Mouse (Mus musculus) ovary, postnatal 14 days (tissue): ENCODE measurements at regions not wholly inside any gene's neighbourhood (a gene's known extent, or its start where the extent isn't known, plus 50 kb on each side); places are given as distances from the start of the nearest gene placed in this dataset.
"Not testable (repeated sequence)": the region's sequence is repeated elsewhere in the genome, so short reads cannot be mapped to it uniquely, and the experiment has no call there.

Source experiments
- DNase-seq: peaks from one replicate; pipeline ENCODE4 v3.0.0; 2022; ENCODE audit warnings: low spot score

DNA sequence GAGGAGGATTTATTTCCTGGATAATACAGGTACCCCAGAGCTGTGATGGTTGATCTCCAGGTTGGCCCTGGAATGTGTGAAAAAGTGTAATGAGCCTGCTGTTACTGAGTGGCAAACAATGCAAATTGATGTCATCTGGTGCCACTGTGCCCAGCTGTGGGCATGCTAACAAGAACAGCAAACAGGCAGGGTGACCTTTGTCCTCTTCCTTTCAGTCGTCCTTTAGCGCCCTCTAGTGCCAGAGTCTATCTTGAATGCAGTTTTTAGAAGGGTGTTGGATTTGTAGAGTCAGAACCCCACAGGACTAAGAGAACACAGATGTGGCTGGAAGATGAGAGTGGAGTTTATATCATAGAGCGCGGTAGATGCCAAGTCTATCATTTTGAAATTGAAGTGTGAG is 164.3 kb downstream of the Sdhaf3 start:
- peak; percentile 50 for DNase-seq

DNA sequence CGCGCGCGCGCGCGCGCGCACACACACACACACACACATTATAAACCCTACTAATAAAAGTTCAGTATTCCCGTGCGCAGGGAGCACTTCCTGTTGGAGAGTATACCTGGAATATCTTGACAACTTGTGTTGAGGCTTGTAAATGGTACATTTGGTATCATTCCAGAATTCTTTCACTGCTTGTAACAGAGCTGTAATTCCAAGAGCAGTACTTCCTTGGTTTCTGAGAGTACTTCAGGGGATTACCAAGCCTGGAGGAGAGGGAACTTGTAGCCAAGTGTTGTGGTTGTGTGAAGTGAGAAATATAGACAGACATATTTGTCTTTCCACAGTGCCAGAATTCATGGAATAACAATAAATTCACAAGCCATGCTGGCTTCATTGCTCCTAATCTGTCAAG is 177.2 kb downstream of the Sdhaf3 start:
- no peak for DNase-seq

DNA sequence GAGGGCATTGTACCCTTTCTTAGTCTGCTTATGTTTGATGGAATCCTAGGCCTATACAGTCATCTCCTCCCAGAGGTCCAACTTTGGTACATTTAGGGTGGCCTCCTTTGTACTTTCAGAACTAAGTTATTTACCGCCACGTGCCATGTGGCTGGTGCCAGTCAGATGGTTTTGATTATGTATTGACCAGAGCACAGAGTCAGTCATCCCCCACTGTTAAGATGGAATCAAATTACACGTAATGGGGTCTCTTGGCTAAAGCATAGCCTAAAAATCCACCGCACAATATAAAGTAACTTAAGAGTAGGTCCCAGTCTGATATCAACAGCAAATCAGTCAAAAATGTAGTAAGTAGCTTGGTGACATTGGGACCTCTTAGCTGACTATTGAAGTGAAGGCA is 178.3 kb downstream of the Sdhaf3 start:
- no peak for DNase-seq

DNA sequence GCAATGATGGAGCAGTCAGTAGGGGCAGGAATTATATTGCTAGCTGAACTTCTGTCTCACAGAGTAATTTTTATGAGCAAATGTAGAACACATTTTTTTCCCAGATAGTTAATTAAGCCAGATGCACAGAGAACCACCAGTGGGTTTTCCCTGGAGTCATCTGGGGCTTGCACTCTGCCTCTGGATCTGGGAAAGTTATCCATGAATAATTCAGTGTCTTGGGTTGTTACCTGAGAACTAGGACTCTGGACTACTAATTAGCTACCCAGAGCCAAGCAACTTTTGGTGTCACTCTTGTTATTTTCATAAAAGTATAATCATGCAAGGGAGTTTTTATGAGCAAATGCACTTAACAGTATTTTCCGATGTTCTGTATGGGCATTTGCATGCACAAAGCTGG is 179.1 kb downstream of the Sdhaf3 start:
- no peak for DNase-seq

DNA sequence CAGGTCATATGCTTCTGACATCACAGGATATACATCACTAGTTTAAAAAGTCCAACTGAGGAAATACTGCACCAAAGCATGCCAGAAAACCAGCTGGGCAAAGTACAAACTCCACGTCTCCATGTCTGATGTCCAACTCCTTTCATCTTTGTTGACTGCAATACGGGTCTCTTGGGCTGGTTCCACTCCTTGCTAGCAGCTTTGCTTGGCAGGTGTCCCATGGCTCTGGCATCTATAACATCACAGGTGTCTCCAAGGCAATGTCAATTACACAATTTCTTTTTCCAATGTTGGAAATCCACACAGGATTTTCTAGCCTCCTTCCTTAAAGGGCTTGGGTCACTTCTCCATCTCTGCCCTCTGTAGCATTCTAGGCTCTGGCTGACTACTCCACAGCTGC is 225.9 kb downstream of the Sdhaf3 start:
- no peak for DNase-seq

DNA sequence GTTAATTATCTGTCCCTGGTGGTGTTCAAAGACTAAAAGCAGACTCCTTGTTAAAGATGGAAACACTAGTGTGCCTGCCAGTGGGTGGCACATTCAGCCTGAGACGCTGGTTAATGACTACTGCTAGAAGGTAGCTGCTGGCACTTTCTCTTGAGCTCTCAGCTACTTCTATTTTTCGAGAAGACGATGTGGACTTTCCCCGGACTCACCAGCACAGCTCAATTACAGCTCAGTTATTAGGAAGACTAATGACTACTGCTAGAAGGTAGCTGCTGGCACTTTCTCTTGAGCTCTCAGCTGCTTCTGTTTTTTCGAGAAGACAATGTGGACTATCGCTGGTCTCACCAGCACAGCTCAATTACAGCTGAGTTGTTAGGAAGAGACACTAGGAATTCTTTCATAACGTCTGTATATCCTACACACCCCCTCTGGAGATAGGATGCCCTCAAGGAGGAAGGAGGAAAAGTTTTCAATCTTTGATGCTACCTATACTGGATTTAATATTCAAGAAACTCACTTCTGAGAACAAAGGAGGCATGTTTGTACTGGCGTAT is 243.3 kb downstream of the Sdhaf3 start:
- no peak for DNase-seq

DNA sequence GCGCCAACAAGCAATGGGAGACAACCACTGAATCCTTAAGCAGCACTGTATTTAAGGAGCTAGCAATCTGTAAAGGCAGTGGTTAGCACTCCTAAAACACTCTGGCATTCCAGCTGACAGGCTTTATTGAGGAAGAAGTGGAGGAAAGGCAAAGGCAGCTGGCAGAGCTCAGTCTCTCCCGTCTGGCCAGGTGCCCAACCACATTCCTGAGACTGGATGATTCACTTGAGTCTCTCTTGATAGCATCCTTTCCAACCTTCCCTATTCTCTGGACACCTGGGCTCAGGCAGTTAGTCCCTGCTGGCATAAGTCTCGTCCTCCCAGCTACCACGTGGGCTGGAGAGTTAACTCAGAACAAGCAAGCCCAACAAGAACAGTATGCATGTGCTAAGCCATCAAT is 260.1 kb downstream of the Sdhaf3 start:
- no peak for DNase-seq

DNA sequence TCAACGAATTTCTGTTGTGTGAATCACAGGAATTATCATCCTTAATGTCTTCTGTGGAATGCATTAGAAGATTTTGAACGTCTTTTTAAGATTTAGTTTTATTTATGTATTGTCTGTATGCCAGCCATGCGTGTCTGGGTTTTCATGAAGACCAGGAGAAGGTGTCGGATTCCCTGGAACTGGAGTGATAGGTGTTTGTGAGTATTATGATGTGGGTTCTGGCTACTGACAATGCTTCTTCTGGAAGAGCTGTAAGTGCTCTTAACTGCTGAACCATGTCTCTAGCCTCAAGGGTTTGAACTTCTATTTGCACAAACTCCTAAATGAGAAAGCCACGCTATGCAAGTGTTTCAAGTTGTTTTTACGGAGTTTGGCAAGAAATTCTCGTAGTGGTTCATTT is 296.5 kb downstream of the Sdhaf3 start:
- no peak for DNase-seq

DNA sequence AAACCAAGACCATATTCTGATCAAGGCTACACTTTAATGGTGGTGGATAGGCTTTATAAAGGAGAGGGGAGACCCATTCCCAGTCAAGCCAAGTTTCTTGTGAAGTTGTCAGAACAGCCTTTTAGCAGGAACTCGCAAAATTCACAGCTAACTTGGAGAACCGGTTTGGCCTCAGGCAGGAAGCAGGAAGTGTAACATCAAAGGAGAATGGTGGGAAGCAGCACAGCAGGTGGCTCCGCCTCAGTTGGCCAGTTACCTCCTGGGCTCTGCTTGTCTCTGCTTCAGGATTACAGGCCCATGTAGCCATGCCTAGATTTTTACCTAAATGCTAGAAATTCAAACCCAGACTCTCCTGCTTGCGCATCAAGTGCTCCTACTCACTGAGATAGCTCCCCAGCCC is 277.2 kb upstream of the Tac1 start:
- DNase-seq, result no peak

DNA sequence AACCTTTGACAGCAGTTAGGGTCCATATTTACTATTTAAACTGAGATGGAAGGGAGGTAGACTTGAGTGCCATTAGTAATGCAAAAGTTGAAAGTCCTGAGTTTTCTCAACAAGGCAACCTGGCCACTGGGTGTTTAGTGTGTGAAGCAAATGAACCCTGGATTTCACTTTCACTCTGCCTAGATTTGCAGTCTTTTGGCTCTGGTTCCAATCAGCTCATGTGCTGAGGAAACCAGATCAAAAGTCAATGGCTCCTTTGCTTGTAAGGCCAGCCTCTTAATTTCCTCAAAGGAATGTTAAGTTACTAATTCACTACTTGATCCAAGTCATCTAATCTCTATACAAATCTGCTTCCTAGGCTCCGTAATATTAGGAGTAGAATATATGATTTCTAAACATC is 247.7 kb upstream of the Tac1 start:
- DNase-seq, result no peak

DNA sequence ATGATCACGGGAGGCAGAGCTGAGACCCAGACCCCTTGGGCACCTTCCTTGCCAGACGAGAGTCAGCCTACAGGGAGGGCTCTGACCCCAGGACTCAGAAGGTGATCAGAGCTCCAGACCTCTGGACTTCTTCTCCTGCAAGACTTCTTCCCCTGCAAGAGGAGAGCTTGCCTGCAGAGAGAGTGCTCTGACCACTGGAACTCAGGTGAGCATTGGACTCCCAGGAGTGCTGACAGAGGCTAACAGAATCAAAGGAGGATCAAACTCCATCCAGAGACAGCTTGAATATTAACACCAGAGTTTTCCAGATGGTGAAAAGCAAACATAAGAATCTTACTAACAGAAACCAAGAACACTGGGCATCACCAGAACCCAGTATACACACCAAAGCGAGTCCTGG is 241.2 kb upstream of the Tac1 start:
- DNase-seq, result no peak

DNA sequence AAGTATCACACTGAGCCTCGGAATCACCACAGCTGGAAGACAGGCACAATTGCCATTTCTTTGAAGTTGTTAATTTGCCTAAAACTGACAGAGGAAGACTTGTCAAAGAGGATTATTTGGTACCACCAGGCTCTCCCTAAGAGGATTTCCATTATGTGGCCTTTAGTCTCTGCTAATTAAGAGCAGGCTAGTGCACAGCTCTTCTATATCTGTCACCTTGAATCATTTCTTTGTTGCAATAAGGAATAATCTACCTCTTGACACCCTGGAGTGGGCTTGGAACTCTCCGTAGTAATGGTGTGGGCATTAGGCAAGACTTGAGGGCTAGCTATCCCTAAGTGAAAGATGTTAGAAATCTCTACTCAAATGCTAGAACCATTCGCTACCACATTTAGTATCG is 227.7 kb upstream of the Tac1 start:
- DNase-seq, result no peak

DNA sequence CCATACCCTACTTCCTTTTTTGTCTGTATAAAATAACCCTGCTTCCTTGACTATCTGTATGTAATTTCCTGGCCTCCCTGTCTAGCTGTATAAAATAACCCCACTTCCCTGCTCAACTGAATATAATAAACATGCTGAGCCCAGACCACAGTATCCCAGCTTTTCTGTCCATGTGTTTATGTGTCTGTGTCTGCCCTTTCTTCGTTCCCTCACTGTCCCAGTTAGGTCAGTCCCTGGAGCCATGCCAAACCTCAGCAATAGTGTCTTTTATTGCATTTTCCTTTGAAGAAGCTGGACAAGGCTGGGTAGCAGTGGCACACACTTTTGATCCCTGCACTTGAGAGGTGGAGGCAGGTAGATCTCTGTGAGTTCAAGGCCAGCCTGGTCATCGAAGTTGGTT is 198.0 kb upstream of the Tac1 start:
- no peak for DNase-seq

DNA sequence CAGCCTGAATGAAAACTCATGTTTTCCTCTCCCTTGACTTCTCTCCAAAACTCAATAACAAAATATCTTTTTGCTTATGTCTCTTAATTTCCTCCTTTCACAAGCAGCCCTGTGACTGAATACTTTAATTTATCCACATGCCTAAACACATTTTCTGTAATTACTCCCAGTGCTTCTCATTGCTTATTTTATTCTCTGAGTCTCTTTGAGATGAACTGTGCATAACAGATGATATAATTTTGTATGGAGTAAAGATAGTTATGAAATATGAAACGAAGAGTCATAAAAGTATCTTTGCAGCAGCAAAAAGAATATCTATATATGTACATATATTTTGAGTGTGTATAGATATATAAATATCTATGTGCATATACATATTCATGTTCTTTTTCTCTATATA is 187.5 kb upstream of the Tac1 start:
- no peak for DNase-seq

DNA sequence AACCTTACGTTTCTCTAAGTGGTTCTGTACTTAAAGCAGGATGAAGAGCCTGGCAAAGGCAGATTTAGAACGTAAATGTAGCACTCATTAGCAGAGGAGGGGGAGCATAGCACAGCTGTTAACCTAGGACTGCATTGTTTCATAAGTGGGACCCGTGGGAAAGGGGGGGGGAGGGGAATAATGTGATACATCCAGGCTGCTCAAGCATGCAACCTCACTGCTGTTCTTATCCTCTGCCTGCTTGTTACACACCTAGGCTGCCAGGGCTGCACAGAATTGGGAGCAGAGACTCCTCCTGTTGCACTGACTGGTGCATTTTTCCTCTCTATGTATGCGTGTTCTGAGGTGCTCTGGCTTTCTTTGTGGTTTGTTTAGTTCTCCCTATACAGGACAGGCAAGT is 180.1 kb upstream of the Tac1 start:
- no peak for DNase-seq

DNA sequence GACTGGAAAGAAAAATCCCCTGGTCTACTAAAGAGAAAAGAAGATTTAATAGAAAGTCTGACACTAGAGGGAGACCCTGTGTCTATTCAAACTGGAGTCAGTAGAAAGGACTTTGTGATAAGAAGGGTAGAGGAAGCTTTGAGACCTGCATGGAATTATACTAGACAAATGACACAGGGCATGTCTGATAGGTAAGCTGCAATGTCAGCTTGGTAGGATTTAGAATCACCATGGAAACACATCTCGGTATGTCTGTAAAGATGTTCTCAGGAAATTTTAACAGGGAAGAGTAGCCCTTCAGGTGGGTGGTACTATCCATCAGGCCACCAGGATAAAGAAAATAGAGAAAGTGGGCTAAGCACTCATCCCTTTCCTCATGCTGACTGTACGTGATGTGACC is 178.8 kb upstream of the Tac1 start:
- DNase-seq, result no peak

DNA sequence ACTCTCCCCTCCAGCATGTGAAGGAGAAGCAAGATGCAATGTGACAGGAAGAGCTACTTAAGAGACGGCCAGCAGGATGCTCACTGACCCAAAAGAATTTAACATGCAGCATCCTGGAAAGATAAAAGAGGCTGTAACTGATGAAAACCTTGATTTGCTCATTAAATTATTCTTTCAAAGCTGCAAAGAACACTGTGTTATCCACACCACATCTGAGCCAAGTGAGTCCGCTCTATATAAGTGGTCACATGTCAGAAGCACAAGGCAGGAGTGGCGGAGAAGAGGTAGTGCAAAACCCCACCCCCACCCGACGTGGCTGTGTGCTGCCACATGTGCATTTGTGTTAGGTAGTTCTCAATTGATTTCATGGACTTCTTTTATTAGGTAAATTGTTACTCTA is 176.0 kb upstream of the Tac1 start:
- no peak for DNase-seq

DNA sequence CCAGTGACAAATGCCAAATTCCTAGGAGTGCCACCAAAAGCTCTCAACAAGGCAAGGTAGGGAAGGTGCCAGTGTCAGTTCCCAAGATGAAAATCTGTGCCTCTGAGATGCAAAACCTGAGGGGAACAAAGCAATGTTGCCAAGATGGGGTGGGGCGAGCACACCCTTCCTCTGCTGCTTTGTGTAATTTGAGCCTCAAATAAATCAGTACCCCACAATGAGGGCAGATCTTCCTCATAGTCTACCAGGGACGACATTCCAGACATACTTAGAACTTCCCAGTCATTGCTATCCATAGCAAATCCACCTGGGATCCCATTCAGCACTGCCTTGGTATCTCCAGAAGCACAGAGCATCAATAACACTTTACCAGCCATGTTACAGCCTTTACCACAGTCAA is 129.9 kb upstream of the Tac1 start:
- DNase-seq, result no peak

DNA sequence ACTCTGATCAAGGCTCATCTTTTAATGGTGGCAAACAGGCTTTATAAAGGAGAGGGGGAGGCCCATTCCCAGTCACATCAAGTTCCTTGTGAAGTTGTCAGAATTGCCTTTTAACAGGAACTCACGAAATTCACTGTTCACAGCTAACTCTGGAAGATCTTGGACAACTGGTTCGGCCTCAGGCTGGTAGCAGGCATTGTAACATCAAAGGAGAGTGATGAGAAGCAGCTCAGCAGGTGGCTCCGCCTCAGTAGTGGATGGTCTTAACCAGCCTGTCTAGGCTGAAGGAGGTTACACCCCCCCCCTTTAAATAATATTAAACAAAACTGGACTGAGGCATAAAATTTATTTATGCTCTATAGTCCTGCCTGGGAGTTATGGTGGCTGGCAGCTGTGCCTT is 113.0 kb upstream of the Tac1 start:
- DNase-seq, result no peak

DNA sequence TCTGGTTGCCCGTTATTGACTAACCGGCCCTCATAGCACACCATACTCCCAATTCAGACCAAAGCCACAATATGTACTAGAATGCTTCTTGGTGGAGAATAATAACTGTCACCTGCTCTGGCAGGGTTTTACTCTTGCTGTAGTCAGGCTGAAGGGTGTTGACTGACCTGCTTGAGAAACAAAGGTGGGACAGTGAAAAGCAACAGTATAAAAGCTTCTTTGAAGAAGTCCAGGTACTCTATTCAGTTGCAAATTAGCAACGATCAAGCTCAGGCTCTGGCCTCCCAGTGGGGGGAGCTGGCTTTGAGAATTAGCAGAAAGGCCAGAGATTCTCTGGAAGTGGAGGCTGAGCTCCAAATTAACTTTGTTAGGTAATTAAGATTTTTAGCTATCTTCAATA is 112.4 kb upstream of the Tac1 start:
- not testable (repeated sequence) for DNase-seq

DNA sequence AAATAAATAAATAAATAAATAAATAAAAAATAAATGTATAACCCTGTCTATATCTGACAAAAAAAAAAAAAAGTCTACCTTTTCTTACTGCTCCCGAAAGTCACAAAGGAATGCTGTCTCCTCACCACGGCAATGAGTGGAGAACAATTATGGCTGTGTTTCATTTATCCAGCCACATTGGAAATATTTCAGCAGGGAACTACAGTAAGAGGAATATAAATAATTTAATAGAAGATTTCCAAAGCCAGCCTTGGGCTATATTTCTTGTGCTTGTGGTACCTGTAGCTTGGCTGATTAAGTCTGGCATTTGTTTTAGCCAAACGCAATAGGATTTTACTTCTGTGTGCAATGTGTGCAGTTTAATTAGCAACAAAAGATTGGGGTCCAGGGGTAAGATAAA is 98.8 kb upstream of the Tac1 start:
- DNase-seq, result no peak

DNA sequence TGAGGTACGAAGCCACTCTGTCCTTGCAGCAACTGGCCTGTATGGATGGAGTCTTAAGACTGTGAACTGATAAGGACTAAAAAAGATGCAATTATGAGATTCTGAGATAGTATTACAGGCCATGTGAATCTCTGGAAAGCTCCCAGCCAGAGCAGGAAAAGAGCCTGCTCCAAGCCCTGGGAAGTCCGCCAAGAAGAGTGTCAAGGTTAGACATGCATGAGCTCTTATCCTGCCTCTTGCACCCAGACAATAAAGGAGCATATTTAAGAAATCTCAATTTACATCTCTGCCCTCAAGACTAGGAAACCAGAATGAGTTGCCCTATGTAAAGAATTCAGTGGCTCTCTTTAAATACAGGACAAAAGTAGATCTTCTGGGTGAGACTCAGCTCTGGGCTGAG is 90.8 kb upstream of the Tac1 start:
- no peak for DNase-seq

DNA sequence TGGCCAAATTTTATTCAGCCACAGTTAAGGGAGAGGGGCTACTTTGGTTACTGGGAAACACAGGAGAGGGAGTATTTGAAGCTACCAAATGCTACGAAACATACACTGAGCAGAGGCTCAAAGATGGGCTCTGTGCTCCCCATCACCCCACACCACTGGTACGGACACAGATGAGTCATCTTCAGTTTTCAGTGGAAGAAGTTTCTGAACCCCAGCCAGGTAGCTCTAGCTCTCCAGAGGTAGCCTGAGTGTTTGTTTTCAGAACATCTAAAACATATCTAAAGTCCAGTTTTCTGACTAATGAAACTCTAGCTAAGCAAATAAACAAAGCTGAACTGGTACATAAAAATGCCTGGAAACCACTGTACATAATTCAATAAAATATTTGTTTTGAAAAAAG is 90.3 kb upstream of the Tac1 start:
- no peak for DNase-seq

DNA sequence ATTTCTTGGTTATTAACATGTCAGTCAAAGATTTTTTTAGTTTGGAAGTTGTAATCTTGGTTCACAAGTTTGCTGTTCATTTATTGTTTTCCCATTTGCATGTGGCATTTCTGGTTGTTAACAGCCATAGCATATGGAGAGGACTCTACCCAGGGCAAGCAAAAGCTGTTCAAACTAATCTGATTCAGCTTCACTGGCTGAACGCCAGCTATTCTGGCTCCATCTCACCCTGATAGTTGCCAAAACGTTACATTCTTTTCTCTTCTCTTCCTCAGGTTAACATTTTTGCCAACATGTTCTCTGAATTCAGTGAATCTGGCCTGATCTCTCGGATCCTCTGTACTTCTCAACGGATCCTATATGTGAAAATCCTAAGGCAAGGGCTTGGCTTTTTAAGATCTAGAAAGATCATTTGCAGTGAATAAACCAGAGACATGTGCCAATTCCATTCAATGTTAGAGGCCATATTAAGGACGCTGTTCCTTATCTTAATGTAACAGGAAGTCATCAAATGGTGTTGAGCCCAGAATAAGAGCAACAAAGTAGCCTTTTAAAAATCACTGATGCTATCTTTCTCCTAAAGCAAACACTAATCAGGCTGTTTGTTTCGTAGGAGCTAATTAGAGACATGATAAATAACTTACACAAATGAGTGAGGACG is 82.2 kb upstream of the Tac1 start:
- no peak for DNase-seq

DNA sequence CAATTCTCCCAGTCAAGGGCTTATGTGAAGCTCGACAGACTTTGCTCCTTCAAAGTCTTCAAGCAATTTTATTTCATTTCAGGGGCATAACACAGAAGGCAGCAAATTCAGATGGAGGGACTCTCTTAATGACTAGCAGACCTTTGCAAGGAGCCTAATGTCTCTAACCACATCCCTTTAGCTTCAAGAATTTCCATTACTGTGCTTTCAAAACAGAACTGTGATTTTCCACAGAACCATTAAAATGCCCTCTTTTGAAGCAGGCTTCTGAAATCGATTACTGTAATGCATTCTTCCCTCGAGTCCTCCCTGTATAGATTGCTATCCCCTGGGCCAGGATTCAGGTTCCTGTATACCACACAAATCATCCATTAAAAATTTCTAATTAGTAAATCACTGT is 80.9 kb upstream of the Tac1 start:
- DNase-seq, result no peak
